Mouse (Mus musculus) CH12.LX (cell line): ENCODE measurements around the gene Wasl. TPM values are rescaled to one million over a fixed set of nuclear protein-coding genes. Genes with fewer than 3 reads are reported as not detected.

Experiments used
- DNase-seq: peaks from one replicate; pipeline ENCODE4 v3.0.0-alpha.2; 2013; ENCODE audit errors: extremely low read depth
- H3K27ac ChIP-seq: 2 replicates; pipeline ENCODE4 v1.5.1; 2012; ENCODE audit warnings: low read depth, mild to moderate bottlenecking, control low read depth, moderate library complexity; ENCODE audit not compliant: insufficient read depth
- H3K27me3 ChIP-seq: replicated peaks from 2 replicates; pipeline ENCODE3; 2012; ENCODE audit warnings: inconsistent platforms
- H3K36me3 ChIP-seq, 2 experiments: replicated peaks in 1 of 2; 2 replicates each; pipeline versions ENCODE3 to v1.6.1; 2012; ENCODE audit warnings: inconsistent platforms in 1 of 2, low read length in 1 of 2, mild to moderate bottlenecking in 1 of 2, mixed read lengths in 1 of 2, moderate library complexity in 1 of 2; ENCODE audit not compliant: control insufficient read depth in 1 of 2, insufficient read depth in 1 of 2
- H3K4me1 ChIP-seq, 2 experiments: 2 replicates each; pipeline ENCODE4 v1.6.1; 2012; ENCODE audit warnings: inconsistent platforms in 1 of 2, moderate library complexity in 1 of 2; ENCODE audit not compliant: insufficient read depth in 2 of 2, control insufficient read depth in 1 of 2
- H3K4me2 ChIP-seq: 2 replicates; pipeline ENCODE4 v1.6.1; 2012; ENCODE audit warnings: low read depth, mild to moderate bottlenecking, control low read depth; ENCODE audit not compliant: poor library complexity, insufficient read depth, severe bottlenecking
- H3K4me3 ChIP-seq, 3 experiments: fragments of 150-350 bp in 1 of 3; sonication (generic) in 1 of 3; replicated peaks in 1 of 3; 2 replicates each; pipeline versions ENCODE3 to v1.5.1; 2011 to 2012; ENCODE audit warnings: low read depth in 2 of 3, low read length in 2 of 3, mild to moderate bottlenecking in 2 of 3, moderate library complexity in 2 of 3, control low read depth in 1 of 3, improper control_type of control experiment in 1 of 3, inconsistent platforms in 1 of 3, mixed read lengths in 1 of 3; ENCODE audit not compliant: poor library complexity in 1 of 3
- H3K79me2 ChIP-seq: replicated peaks from 2 replicates; pipeline ENCODE4 v1.6.1; 2012; ENCODE audit warnings: mild to moderate bottlenecking, moderate library complexity; ENCODE audit not compliant: control insufficient read depth, poor library complexity, insufficient read depth, severe bottlenecking; ENCODE audit errors: extremely low read depth
- H3K9ac ChIP-seq: 2 replicates; pipeline ENCODE4 v1.6.1; 2012; ENCODE audit warnings: low read depth, mild to moderate bottlenecking, control low read depth, moderate library complexity; ENCODE audit not compliant: insufficient read depth
- H3K9me3 ChIP-seq: replicated peaks from 2 replicates; pipeline ENCODE3; 2012; ENCODE audit warnings: low read length, inconsistent platforms, mixed read lengths
- BHLHE40 ChIP-seq: IDR thresholded peaks from 2 replicates; pipeline ENCODE4 v1.6.1; 2011; ENCODE audit warnings: mild to moderate bottlenecking, low read depth, low read length, improper control_type of control experiment
- CHD1 ChIP-seq: IDR thresholded peaks from 2 replicates; pipeline ENCODE4 v1.6.1; 2012; ENCODE audit warnings: low read depth, low read length, improper control_type of control experiment, inconsistent platforms
- CHD2 ChIP-seq: IDR thresholded peaks from 2 replicates; pipeline ENCODE4 v1.6.1; 2011; ENCODE audit warnings: low read length, improper control_type of control experiment
- E2F4 ChIP-seq: IDR thresholded peaks from 2 replicates; pipeline ENCODE4 v1.6.1; 2011; ENCODE audit warnings: low read depth, low read length, improper control_type of control experiment; ENCODE audit not compliant: insufficient replicate concordance
- GABPA ChIP-seq: IDR thresholded peaks from 2 replicates; pipeline ENCODE4 v1.6.1; 2012; ENCODE audit warnings: low read depth, low read length, improper control_type of control experiment, inconsistent platforms; ENCODE audit not compliant: insufficient replicate concordance
- HCFC1 ChIP-seq: IDR thresholded peaks from 2 replicates; pipeline ENCODE4 v1.6.1; 2012; ENCODE audit warnings: low read depth, mild to moderate bottlenecking, inconsistent platforms, low read length, improper control_type of control experiment
- JUND ChIP-seq: conservative IDR thresholded peaks from 2 replicates; pipeline ENCODE4 v1.6.1; 2011; ENCODE audit warnings: low read depth, low read length, improper control_type of control experiment
- KAT2A ChIP-seq: IDR thresholded peaks from 2 replicates; pipeline ENCODE4 v1.6.1; 2012; ENCODE audit warnings: low read length, improper control_type of control experiment, inconsistent platforms; ENCODE audit not compliant: insufficient replicate concordance
- MAFK ChIP-seq: IDR thresholded peaks from 2 replicates; pipeline ENCODE4 v1.6.1; 2011; ENCODE audit warnings: low read length, improper control_type of control experiment; ENCODE audit not compliant: insufficient replicate concordance
- MAX ChIP-seq: IDR thresholded peaks from 2 replicates; pipeline ENCODE4 v1.6.1; 2011; ENCODE audit warnings: low read length, improper control_type of control experiment
- MEF2A ChIP-seq: IDR thresholded peaks from 2 replicates; pipeline ENCODE4 v1.6.1; 2014; ENCODE audit warnings: low read depth, mild to moderate bottlenecking, inconsistent platforms, low read length, improper control_type of control experiment, borderline replicate concordance
- MXI1 ChIP-seq: IDR thresholded peaks from 2 replicates; pipeline ENCODE4 v1.6.1; 2011; ENCODE audit warnings: mild to moderate bottlenecking, low read depth, low read length, improper control_type of control experiment
- NELFE ChIP-seq: IDR thresholded peaks from 2 replicates; pipeline ENCODE4 v1.6.1; 2011; ENCODE audit warnings: low read depth, low read length, improper control_type of control experiment
- NRF1 ChIP-seq: IDR thresholded peaks from 2 replicates; pipeline ENCODE4 v1.6.1; 2014; ENCODE audit warnings: low read depth, mild to moderate bottlenecking, inconsistent platforms, low read length, improper control_type of control experiment, moderate library complexity
- PAX5 ChIP-seq: IDR thresholded peaks from 2 replicates; pipeline ENCODE4 v1.6.1; 2012; ENCODE audit warnings: low read length, inconsistent platforms, mixed read lengths
- RCOR1 ChIP-seq: conservative IDR thresholded peaks from 2 replicates; pipeline ENCODE4 v1.6.1; 2012; ENCODE audit warnings: low read depth, mild to moderate bottlenecking, inconsistent platforms, low read length, improper control_type of control experiment
- TBP ChIP-seq: conservative IDR thresholded peaks from 2 replicates; pipeline ENCODE4 v1.6.1; 2011; ENCODE audit warnings: low read depth, low read length, improper control_type of control experiment
- UBTF ChIP-seq: IDR thresholded peaks from 2 replicates; pipeline ENCODE4 v1.6.1; 2012; ENCODE audit warnings: low read depth, mild to moderate bottlenecking, inconsistent platforms, low read length, improper control_type of control experiment, moderate library complexity
- ZC3H11A ChIP-seq: IDR thresholded peaks from 2 replicates; pipeline ENCODE4 v1.6.1; 2012; ENCODE audit warnings: low read depth, mild to moderate bottlenecking, inconsistent platforms, low read length, improper control_type of control experiment
- ZKSCAN1 ChIP-seq: IDR thresholded peaks from 2 replicates; pipeline ENCODE4 v1.6.1; 2012; ENCODE audit warnings: low read depth, inconsistent platforms, low read length, improper control_type of control experiment, borderline replicate concordance
- ZMIZ1 ChIP-seq: IDR thresholded peaks from 2 replicates; pipeline ENCODE4 v1.6.1; 2012; ENCODE audit warnings: low read depth, mild to moderate bottlenecking, inconsistent platforms, low read length, improper control_type of control experiment
- dilution Hi-C: fragments of 300-500 bp; cut with MboI; formaldehyde crosslinking; loops from 2 replicates; pipeline ENCODE4 v1.14.3; 2020; ENCODE audit warnings: low sequenced_read_pairs; ENCODE audit not compliant: extremely low pct_unique_long_range_greater_than_20kb, extremely low pct_ligation_motif_present
- in situ Hi-C: fragments of 300-500 bp; cut with MboI; formaldehyde crosslinking; loops from 3 replicates; pipeline ENCODE4 v1.14.3; 2019; ENCODE audit warnings: low sequenced_read_pairs, low pct_ligation_motif_present, low pct_unique_long_range_greater_than_20kb, mixed read lengths
- polyA plus RNA-seq: library from polyadenylated mRNA; unstranded; fragments of >175 nt; gene quantifications from 2 replicates; pipeline ENCODE4 v1.2.1, GENCODE M21; 2012; ENCODE audit warnings: low read depth; ENCODE audit not compliant: insufficient read length
- total RNA-seq, 2 experiments: library from RNA; depleted of rRNA; stranded (reverse); fragments of 300-350 nt in 1 of 2; fragments of >200 nt in 1 of 2; gene quantifications; 2 replicates each; pipeline ENCODE4 v1.2.3; 2012 to 2014

The Wasl gene
- total and polyA plus RNA-seq, 3 experiments = 3.9 to 8.4 (median 7.6) TPM

- Histone ChIP-seq H3K9me3 (no peaks in the 10 kb centered on the region), H3K27ac (no peak overlapping the region), H3K36me3 (peaks cover 29 to 68% of the 10 kb centered on the region in 2 experiments), H3K9ac (no peak overlapping the region), H3K4me1 (no peaks in the 10 kb centered on the region), H3K27me3 (no peaks in the 10 kb centered on the region), H3K79me2 (no peaks in the 10 kb centered on the region), H3K4me2 (no peak overlapping the region), H3K4me3 (no peak overlapping the region)
- no peak for TF ChIP-seq ZC3H11A
- no peak for TF ChIP-seq NELFE
- no peak for TF ChIP-seq HCFC1
- TF ChIP-seq ZKSCAN1 = no peak
- no peak for TF ChIP-seq UBTF
- TF ChIP-seq JUND = no peak
- TF ChIP-seq KAT2A = no peak
- TF ChIP-seq MEF2A = no peak
- TF ChIP-seq NRF1 = no peak
- TF ChIP-seq MXI1 = no peak
- TF ChIP-seq BHLHE40 = no peak
- no peak for TF ChIP-seq TBP
- no peak for TF ChIP-seq MAX
- TF ChIP-seq RCOR1 = no peak
- TF ChIP-seq E2F4 = no peak
- TF ChIP-seq CHD1 = no peak
- no peak for TF ChIP-seq PAX5
- no peak for TF ChIP-seq MAFK
- no peak for DNase-seq
- in situ Hi-C loops (loop anchor here (10.0 kb wide), 1 partner anchor 95 kb away; the partner anchor contains the start of genes Asb15 and Ndufa5), dilution Hi-C loops (no loop called here)
Measured at GRCm38 (mm10) chr6:24619285-24620045, 45.3 kb downstream of the Wasl start.

GRCm38 (mm10) chr6:24616746-24617145 lies 48.1 kb downstream of the Wasl start:
- dilution Hi-C loops (no loop called here), in situ Hi-C loops (no loop called here)
- no peak for TF ChIP-seq NELFE
- no peak for TF ChIP-seq MAX
- no peak for TF ChIP-seq GABPA
- TF ChIP-seq CHD2 = no peak
- no peak for TF ChIP-seq ZMIZ1
- TF ChIP-seq UBTF = no peak
- TF ChIP-seq KAT2A = no peak
- Histone ChIP-seq H3K9ac (no peak overlapping the region), H3K27ac (no peak overlapping the region), H3K36me3 (peaks cover 27 to 71% of the 10 kb centered on the region in 2 experiments), H3K4me3 (no peak overlapping the region), H3K4me2 (no peak overlapping the region), H3K27me3 (no peaks in the 10 kb centered on the region), H3K4me1 (no peaks in the 10 kb centered on the region), H3K9me3 (no peaks in the 10 kb centered on the region), H3K79me2 (no peaks in the 10 kb centered on the region)
- no peak for DNase-seq
